Mouse (Mus musculus): ENCODE measurements around the gene Mapk8ip1.

The Mapk8ip1 gene

DNA sequence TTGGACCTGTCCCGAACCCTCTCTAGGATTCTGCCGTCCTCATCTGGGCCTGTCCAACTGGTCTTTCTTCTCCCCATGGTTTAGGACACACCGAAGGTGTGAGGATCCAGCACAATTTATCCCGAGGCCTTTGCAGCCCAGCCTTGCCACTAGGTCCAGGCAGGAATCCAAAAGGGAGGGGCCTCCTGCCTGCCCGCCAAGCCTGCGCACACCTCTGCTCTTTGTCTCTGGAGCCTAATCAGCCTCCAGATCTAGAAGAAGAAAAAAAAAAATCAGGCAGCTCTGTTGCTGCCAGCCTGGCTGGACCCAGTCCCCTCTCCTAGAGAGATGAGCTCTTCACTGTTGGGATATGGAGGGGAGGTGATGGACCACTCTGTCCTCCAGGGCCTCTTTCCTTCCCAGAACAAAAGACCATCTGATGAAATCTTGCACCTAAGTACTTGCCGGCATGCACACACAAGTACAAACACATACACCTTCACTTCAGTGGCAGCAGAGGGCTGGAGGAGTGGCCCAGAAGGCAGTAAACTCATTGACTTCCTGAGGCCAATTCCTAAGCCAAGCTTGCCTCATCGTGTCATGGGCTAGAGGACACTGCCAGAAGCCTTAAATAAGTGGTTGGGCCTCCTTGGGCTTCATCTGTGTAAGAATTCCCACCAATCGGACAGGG lies 28.2 kb downstream of the Mapk8ip1 start:
- no peak for DNase-seq (ENCODE audit: low read depth)

DNA sequence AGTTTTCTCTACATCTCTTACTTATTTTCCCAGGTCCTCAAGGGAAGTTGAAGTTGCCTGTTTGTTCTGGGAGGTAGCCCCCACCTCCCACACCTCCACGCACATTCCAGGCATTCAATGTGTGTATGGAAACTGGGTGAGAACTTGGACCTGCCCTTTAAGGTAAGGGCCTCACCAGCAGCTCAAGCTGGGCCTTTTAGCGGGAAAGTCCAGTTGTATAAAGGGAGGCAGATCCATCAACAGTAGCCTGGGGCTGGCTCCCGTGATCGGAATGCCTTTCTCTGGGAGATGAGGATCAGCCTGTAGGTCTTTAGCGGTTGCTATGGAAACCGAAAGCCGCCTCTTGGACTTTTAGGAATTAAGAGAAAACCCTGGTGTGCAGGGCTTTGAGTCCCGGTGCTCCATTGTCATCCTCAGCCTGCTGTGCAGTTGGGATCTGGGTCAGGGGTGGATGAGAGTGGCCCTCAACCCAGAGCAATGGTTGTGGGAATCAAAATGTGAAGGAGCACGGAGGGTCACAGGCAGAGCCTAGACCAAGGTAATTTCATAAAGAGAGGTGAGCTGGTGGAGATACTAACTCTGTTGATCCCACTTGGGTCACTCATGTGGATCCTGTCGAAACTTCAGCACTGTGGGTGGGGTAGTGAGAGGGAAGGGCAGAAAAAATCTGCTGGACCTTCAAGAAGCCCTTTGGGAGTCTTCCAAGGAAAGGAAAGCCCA lies 28.9 kb downstream of the Mapk8ip1 start:
- DNase-seq (ENCODE audit: low read depth): no peak

DNA sequence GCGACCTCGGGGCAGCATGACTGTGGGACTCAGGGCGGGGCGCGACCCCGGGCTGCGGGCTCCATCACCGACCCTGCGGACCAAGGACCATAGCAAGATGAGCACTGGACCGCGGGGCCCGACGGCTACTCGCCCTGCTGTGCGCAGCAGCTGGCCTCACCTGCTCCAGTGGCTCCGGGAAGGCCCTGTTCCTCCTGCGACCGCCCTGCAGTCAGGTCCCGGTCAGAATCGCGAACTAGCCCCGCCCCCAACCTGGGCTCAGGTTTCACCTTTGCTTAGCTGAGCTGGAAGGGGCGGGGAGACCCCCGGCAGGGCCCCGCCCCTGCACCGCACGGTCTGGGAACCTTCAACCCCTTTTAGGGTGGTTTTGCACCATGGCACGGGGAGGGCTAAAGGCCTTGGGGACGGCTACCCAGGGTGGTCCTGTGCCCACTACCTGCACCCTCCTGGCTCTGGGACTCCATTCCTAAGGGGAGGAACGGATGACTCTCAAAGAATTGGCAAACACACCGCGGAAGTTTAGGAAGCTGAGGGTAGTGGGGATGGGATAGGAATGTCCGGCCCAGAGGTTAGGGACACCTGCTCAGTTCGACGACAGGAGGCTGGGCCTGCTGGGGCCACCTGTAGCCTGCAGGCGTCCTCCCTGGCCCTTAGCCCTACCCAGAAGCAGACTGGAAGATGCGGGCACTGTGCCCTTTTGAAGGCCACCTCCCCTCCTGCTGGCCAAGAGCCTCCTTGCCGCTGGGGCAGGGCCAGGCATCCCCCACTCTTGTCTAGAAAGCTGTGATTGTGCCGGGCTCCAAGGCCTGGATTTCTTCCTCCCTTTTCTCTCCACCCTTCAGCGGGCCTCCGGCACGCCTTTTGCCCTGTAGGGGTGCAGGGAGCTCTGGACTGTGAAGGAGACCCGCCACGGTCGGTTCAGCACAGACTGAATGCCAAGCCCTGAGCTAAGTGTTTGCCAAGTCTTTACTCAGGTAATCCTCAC lies 29.9 kb downstream of the Mapk8ip1 start:
- DNase-seq (ENCODE audit: low read depth): no peak

DNA sequence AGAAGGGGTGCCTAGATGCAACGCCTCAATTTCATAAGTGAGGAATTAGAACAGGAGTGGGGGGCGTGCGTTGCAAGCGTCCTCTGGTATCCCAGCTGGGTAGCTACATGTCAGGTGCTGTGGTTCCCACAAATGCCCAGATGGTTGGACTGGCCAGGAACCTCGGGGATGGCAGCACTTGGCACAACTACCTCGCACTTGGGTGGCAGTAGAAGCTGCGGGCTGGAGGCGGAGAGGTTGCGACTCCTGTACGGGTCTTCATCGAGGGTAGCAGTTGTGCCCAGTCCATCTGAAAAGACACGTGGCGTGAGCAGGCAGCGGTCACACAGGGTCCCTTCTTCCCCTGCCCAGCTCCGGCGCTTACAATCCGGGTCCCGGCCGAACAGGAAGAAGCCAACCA lies 30.7 kb downstream of the Mapk8ip1 start:
- no peak for DNase-seq (ENCODE audit: low read depth)

DNA sequence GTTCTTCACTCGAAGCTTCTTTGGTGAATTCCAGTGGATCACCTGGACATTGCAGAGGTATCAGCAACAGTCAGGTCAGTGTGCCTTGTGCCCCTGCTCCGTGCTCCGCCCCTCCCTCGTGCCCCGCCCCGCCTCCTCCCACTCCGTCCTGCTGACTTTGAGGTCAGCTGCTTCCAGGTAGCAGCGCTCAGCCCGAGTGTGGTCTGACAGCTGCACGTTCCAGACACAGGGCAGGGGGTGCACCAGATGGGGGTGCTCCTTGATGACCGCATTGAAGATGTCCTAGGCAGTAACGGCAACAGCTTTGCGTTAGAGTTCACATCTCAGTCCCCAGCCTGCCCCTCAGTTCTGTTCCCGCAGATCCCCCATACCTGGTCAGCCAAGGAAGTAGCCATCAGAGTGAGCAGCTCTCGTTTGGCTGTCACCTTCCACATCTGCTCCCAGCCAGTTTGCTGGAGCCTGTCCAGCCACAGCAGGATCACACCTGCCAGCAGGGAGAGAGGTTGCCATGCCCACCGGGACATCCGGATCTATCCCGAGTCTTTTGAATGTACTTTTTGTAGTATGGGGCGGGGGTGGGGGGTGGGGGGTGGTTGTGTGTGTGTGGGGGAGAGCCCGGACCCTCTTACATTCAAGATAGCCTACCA lies 33.6 kb downstream of the Mapk8ip1 start:
- no peak for DNase-seq (ENCODE audit: low read depth)

DNA sequence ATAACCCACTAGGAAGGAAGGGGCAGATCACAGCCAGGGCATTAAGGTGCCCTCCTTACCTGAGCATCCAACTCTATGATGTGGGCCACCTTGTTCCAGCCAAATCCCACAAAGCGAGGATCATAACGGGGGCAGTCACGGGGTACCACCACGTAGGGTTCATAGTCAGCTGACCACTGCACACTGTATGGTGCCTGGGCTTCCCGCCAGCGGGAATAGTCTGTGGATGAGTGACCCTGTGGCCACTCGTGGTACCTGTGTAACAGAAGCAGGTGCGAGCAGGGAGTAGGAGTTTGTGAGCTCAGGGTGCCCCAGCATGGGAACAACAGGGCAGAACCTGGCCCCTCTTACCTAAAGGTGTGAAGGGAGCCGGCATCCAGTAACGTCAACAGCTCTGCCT lies 35.5 kb downstream of the Mapk8ip1 start:
- no peak for DNase-seq (ENCODE audit: low read depth)

DNA sequence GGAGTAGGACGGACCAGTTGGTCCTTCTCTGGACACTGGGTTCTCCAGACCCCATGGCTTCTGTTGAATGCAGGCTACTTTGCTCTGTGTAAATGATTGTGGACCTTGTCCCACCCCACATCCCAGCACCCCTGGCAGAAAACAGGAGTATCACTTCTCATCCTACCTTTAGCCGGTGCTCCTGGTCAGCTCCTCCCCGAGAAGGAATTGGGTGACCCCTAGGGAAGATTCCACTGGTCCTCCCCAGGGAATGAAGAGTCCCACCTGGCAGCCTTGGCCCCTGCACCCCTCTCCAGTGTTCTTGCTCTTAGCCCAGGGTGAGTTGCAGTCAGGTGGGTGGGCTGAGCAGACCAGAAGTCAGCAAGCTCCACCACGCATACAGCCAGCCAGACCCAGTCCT lies 37.0 kb downstream of the Mapk8ip1 start:
- no peak for DNase-seq (ENCODE audit: low read depth)

DNA sequence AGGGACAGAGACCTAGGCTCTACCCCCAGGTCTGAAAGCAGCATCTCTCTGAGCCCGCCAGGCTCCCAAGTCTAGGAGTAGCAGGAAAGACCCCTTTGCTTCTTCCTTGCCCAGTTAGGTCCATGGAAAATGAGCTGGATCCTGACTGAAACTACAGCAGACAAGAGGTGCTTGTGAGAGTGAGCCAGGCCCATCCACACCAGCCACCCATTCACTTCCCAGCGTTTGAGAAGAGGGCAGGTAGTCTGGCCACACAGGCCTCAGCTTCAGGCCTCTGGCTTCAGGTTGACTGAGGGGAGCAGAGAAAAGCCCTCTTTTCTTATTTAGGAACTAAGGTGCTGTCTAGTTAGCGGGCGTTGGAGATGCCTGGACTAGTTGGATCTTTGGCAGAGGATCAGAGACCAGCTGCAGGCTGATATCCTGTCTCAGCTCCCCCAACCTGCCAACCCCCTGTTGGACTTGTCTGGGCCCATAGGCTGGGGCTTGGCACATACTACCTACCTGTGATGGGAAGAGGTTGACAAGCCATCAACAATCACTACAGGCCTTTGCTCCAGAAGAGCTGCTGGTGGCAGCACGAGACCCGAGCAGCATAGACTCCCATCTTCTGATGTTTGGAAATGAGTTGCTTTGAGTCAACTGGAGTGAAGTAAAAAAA lies 38.4 kb downstream of the Mapk8ip1 start:
- DNase-seq (ENCODE audit: low read depth): no peak

DNA sequence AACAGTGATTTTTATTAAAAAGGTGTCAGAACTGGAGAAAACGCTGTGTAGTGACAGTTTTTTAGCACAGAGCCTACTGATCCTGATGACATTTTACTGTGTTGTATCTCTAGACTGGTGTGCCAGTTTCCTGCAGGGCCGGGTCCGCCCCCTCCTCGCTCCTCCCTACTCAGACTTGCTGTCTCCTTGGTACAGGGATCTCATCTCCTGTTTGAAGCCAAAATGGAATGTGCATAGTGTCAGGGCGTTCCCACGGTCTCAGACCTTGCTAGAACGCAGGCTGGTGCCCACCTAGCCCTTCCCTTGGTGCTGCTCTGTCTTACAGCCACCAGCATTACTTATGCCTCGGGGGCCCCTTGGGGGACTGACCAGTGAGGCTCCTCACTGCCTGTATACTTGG lies 39.3 kb downstream of the Mapk8ip1 start:
- DNase-seq (ENCODE audit: low read depth): no peak

DNA sequence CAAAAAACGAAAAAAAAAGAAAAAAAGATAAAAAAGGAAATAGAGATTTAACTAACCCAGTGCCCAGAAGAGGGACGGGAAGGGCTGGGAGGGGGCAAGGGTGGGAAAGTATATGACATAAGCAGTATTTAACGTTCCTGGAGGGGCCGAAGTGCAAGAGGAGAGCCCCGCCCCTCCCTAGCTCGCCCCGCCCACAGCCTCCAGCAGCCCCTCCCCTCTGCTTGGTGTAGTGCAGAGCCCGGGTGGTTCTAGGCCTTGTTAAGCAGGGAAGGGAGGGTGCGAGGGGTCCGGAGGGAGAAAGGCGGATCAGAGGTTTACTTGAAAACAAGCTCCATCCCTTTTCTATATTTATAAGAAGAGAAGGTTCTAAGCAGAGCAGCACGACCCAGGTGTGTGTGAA lies 40.2 kb downstream of the Mapk8ip1 start:
- no peak for DNase-seq (ENCODE audit: low read depth)

DNA sequence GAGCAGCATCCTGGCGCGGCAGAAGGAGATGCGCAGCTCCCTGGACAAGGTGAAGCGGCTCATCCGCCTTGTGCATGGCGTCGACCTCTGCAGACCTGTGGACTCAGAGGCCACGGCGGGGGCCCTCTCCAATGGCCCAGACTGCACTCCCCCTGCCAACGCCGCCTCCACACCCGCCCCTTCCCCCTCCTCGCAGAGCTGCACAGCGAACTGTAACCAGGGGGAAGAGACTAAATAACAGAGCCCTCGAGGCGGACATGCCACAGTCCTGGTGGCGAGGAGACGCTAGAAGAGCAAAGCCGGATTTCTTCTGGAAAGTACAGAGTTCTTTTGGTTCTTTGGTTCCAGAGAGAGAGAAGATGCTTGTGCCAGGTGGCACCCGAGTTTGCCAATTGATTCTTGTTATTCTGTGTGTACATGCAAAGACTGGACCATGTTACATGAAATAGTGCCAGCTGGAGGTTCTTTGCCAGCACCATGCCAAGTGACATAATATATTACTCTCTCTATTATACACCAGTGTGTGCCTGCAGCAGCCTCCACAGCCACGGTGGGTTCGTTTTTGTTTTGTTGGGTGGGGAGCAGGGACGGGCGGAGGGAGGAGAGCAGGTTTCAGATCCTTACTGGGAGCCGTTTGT lies 40.8 kb downstream of the Mapk8ip1 start:
- DNase-seq (ENCODE audit: low read depth): no peak

DNA sequence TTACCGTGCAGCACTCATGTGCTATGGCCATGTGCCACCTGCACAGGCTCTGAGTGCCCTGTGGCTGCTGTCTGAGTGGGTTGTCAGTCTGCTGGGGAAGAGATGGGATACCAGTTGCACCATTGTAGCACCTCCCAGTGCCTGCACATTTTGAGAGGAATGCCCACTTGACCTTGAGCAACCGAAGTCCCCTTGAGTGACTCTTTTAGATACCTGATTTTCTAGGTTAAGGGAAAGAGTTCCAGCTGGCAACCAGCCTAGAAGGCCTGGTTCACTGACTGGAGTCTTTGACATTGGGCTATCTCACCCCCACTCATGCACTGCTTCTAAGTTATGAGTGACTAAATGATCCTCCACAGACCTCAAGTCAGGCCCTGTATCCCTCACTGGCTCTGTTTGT lies 41.8 kb downstream of the Mapk8ip1 start:
- DNase-seq (ENCODE audit: low read depth): no peak

DNA sequence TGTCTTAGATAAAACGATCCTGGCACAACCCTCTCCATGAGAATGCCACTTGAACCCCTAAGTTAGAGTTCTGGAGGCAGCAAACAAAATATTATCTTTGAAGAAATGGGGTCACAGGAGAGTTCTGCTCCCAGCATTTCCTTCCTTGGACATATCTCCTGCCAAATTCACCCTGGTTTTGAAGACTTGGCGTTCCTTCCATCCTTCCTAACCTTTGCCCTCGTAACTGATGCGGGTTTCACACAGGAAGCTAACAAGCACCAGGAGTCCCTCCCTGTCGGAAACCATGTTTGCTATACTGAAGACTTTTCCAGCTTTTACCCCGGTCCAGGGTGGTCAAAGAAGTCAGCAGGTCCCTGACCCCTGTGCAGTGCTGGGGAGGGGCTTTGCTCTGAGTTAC lies 46.8 kb downstream of the Mapk8ip1 start:
- no peak for DNase-seq (ENCODE audit: low read depth)

DNA sequence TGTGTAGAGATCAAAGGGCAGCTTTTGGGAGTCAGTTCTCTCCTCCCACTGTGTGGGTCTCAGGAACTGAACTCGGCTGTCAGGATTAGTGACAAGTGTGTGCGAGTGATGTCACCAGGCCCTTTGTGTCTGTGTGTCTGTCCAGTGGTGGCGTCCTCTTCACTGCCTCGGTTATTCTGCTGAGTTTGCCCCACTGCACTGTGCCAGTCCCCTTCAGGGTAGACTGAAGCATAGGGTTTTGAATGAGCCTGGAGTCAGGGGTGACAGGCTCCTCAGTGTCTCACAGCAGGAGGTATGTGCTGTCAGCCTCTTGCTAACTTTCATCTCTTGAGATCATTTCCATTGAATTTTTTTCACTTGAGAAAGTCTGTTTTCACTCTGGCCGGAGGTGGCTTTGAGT lies 47.7 kb downstream of the Mapk8ip1 start:
- no peak for DNase-seq (ENCODE audit: low read depth)

DNA sequence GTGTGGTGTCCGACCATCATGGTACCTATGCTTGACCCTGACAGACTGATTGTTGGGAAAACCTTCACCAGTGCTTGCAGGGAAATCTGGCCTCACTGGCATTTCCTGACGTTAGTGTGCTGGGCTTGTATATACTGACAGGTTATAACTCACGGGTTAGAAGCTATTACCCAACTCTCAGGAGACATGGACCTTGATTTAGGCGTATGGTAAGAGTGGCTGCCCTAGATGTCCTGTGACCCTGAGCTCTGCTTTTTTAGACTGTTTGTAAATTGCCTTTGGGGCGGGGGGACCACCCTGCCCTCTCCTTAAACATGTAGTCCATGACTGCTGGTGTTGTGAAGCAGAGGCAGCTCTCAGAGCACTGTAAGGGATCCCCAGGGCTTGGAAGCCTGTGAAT lies 50.4 kb downstream of the Mapk8ip1 start:
- DNase-seq (ENCODE audit: low read depth): no peak

DNA sequence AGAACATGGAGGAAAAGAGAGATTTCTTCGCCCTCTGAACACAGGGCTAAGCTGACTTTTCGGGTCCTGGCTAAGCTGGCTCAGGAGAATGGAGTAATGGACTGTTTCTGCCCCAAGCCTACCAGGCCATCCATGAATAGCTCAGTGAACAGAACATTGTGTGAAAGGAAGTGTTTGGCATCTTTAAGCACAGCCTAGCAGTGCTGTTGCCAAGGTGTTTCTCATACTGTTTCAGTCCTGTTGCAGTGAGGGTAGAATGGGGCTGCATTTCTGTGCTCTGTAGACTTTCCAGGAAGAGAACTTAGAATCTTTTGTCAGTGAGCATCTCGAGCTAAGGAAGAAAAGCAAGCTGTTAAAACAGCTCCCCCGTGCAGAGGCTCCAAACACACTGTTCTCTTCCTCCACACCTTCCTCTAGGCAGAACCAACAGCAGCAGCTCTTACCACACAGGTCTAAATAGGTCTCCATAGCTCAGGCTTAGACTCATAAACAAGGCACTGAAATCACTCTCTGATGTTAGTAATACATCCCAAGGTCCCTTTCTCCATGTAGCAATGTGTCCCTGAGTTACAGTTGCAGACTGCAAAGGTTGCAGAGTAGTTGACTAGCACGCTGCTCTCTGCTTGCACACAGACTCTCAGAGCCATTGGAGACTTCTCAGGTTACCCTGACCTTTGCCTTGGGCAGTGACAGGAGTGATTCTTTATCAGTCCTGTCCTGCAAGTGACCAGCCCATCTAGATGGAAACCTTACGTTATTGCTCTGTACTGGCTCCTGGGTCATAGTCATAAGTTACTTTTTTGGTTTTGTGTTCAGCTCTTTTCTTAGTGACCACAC lies 51.3 kb downstream of the Mapk8ip1 start:
- no peak for DNase-seq (ENCODE audit: low read depth)

DNA sequence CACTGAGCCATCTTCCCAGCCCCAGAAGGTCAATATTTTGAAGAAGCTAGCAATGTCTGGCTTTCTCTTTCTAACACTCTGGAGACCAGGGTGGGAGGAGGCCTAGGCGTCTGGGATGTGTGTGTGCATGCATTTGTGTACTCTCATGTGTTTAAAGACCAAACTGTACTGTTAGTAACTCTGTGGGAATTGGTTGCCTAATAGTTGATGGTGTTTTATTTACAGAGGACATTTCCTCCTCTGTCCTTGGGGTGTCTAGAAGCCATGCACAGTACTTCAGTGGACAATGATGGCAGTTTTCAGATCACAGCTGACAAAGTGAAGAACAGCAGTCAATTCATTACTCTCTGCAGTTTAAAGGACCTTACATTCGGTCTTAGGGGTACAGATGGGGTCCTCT lies 53.9 kb downstream of the Mapk8ip1 start:
- no peak for DNase-seq (ENCODE audit: low read depth)

DNA sequence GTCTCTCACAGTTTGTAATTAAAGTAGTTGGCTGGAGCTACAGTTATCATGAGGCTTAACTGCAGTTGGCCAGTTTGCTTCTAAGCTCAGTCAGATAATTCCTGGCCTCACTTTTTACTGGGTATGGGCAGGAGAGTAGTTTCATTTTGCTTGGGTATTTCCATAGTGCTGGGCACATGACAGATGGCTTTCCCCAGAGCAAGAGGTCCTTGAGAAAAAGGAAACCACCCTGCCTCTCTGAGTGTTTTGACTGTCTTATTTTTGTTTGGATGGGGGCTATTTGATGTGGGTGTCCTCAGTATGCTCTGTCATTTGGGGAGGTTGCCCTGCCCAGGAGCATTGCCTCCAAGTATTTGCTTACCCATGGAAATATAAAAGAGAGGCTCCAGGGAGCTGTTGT lies 58.6 kb downstream of the Mapk8ip1 start:
- no peak for DNase-seq (ENCODE audit: low read depth)
